Mouse (Mus musculus) ES-Bruce4 (cell line): ENCODE measurements around the gene Ift122. TPM values are rescaled to one million over a fixed set of nuclear protein-coding genes. Genes with fewer than 3 reads are reported as not detected.

ENCODE experiments used
- H3K27ac ChIP-seq: 2 replicates; pipeline ENCODE4 v1.5.1; 2012; ENCODE audit warnings: low read length, inconsistent platforms; ENCODE audit not compliant: insufficient read depth
- H3K27me3 ChIP-seq: 2 replicates; pipeline ENCODE4 v1.6.1; 2012; ENCODE audit warnings: mild to moderate bottlenecking, low read length, inconsistent platforms; ENCODE audit not compliant: control insufficient read depth, poor library complexity, insufficient read depth, severe bottlenecking
- H3K36me3 ChIP-seq: 2 replicates; pipeline ENCODE4 v1.6.1; 2012; ENCODE audit warnings: inconsistent platforms, mild to moderate bottlenecking, low read length, moderate library complexity; ENCODE audit not compliant: control insufficient read depth, poor library complexity, insufficient read depth, severe bottlenecking
- H3K4me1 ChIP-seq: one replicate; pipeline ENCODE4 v1.8.1; 2011; ENCODE audit warnings: low read length; ENCODE audit not compliant: control insufficient read depth, insufficient read depth
- H3K4me3 ChIP-seq: 2 replicates; pipeline ENCODE4 v1.5.1; 2011; ENCODE audit warnings: low read depth, mild to moderate bottlenecking, low read length
- H3K9ac ChIP-seq: 2 replicates; pipeline ENCODE4 v1.6.1; 2012; ENCODE audit warnings: low read depth, mild to moderate bottlenecking, inconsistent platforms; ENCODE audit not compliant: poor library complexity, severe bottlenecking
- H3K9me3 ChIP-seq: replicated peaks from 2 replicates; pipeline ENCODE4 v1.6.1; 2012; ENCODE audit warnings: mild to moderate bottlenecking, low read length, inconsistent platforms; ENCODE audit not compliant: control insufficient read depth, poor library complexity, insufficient read depth, severe bottlenecking
- CTCF ChIP-seq: IDR thresholded peaks from one replicate; pipeline ENCODE4 v1.8.1; 2011; ENCODE audit warnings: low read depth, low read length
- EP300 ChIP-seq: IDR thresholded peaks from 2 replicates; pipeline ENCODE4 v1.6.1; 2011; ENCODE audit warnings: low read depth, low read length; ENCODE audit not compliant: insufficient read depth
- POLR2A ChIP-seq: IDR thresholded peaks from one replicate; pipeline ENCODE4 v1.8.1; 2011; ENCODE audit warnings: low read length; ENCODE audit not compliant: insufficient read depth
- polyA plus RNA-seq: library from polyadenylated mRNA; stranded (reverse); fragments of >200 nt; gene quantifications from 2 replicates; pipeline ENCODE4 v1.2.4, GENCODE M21; 2011; ENCODE audit warnings: low read depth; ENCODE audit not compliant: missing spikeins, insufficient read depth, insufficient read length

The Ift122 gene
- polyA plus RNA-seq, 1 experiment, result 17.1 TPM

DNA sequence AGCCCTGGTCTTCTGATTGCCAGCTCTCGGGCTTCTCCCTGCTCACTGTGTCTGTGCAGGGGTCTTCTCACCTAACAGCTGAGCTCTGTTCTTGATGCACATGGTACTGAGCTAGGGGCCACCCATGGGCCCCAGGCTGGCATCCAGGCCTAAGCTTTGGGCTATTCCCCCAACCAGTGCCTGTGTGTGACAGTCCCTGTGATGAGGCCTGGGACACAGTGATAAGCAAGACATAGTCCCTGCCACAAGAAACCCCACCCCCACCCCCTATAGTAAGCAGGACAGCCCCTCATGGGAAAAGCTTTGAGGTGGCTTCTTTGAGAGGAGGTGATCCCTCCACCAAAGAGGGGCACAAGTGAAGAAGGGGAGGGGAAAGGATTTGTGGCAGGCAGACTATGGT lies 65.3 kb downstream of the Ift122 start:
- Histone ChIP-seq H3K27ac (no peak overlapping the region), H3K4me3 (no peak overlapping the region), H3K27me3 (no peaks in the 10 kb centered on the region), H3K4me1 (no peaks in the 10 kb centered on the region), H3K9me3 (no peaks in the 10 kb centered on the region), H3K9ac (no peak overlapping the region), H3K36me3 (no peaks in the 10 kb centered on the region)
- TF ChIP-seq CTCF, result no peak
- no peak for TF ChIP-seq POLR2A
- no peak for TF ChIP-seq EP300

- no peaks in the 10 kb centered on the region for H3K27me3 ChIP-seq
- no peak overlapping the region for H3K9ac ChIP-seq
- no peak overlapping the region for H3K27ac ChIP-seq
- H3K9me3 ChIP-seq, result no peaks in the 10 kb centered on the region
- TF ChIP-seq EP300 (no peak), CTCF (no peak), POLR2A (no peak)
- H3K4me3 ChIP-seq, result no peak overlapping the region
- no peaks in the 10 kb centered on the region for H3K4me1 ChIP-seq
- no peaks in the 10 kb centered on the region for H3K36me3 ChIP-seq
Measured at GRCm38 (mm10) chr6:115919876-115920275, 66.6 kb downstream of the Ift122 start.

DNA sequence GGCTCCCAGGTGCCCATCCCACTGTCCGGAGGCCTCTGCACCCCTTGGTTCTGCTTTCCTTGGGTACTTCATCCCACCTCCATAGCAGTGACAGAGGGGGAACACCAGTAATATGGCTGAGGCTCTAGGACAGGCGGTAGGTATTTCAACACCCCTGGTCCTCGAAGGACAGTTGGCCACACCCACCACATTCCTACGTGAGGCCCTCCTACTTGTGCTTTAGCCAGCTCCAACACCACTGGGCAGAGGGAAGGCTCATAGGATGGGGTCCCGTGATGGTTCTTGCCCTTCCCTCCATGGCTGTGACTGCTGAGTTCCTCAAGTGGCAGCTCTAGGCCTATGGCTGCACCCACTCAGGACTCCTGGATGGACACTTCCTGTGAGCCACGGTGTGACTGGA lies 71.6 kb downstream of the Ift122 start:
- no peak for TF ChIP-seq EP300
- no peak for TF ChIP-seq CTCF
- no peak for TF ChIP-seq POLR2A
- Histone ChIP-seq H3K36me3 (no peaks in the 10 kb centered on the region), H3K27me3 (no peaks in the 10 kb centered on the region), H3K4me3 (no peak overlapping the region), H3K4me1 (no peaks in the 10 kb centered on the region), H3K9ac (no peak overlapping the region), H3K27ac (no peak overlapping the region), H3K9me3 (no peaks in the 10 kb centered on the region)

DNA sequence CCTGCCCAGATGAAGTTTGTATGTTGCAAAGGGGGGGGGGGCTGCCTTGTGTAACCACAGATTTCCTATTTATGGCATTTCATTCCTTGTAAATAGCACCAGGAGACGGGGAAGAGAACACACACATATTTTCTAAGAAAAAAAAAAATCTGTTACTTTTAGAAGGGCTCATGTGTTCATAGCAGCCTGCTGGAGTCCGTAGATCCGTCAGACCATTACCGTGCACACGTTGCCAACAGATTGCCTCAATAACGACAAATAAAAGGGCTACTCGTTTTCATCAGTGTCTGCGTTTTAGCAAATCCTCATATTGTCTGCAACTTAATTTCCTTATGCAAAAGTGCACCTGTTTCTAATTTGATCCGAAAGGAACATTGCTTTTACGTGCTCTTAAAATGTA lies 73.1 kb downstream of the Ift122 start:
- Histone ChIP-seq H3K9ac (no peak overlapping the region), H3K4me3 (no peak overlapping the region), H3K4me1 (no peaks in the 10 kb centered on the region), H3K36me3 (no peaks in the 10 kb centered on the region), H3K9me3 (no peaks in the 10 kb centered on the region), H3K27ac (no peak overlapping the region), H3K27me3 (no peaks in the 10 kb centered on the region)
- TF ChIP-seq CTCF, result no peak
- TF ChIP-seq EP300, result no peak
- TF ChIP-seq POLR2A, result no peak

DNA sequence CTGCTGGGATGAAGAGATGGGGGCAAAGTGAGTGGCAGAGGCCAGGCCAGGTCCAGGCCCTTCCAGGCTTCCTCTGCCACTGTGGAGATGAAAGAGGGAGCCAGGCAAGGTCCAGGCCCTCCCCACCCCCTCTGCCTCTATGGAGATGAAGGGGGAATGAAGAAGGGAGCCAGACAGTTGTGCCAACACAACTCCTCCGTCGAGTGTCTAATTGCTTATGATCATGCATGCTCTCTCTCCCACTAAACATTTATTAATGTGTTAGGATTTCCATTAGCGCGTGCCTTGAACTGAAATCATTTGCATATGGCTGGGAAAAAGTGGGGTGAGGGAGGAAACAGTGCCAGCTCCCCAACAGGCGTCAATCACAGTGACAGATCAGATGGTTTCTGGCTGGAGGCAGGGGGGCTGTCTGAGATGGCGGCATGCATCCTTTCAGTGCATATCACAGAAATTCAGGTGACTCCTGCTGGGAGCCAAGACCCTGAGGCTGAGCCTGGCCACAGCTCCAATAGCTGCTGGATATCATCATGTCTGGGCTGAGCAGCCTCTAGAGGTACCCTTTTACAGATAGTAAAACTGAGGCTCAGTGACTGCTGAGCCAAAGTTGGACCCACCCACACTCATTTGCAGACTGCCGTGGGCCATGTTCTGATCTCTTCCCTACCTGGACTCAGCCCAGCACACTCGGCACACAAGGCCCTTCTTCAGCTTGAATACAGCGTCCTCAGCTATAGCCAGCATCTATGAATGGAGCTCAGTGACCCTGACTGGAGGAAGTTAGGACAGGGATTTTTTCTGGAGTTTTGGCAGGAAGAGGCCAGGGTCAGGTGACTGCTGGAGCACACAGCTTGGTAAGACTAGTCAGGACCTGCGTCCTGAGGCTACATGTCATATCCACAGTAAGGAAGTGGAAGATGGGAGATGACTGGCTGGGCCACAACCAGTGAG lies 74.3 kb downstream of the Ift122 start:
- H3K36me3 ChIP-seq, result no peaks in the 10 kb centered on the region
- H3K27me3 ChIP-seq, result no peaks in the 10 kb centered on the region
- no peak overlapping the region for H3K9ac ChIP-seq
- no peak overlapping the region for H3K4me3 ChIP-seq
- H3K27ac ChIP-seq, result no peak overlapping the region
- no peaks in the 10 kb centered on the region for H3K4me1 ChIP-seq
- H3K9me3 ChIP-seq, result no peaks in the 10 kb centered on the region
- no peak for TF ChIP-seq EP300
- no peak for TF ChIP-seq CTCF
- TF ChIP-seq POLR2A, result no peak

GRCm38 (mm10) chr6:115930018-115930417 lies 76.7 kb downstream of the Ift122 start:
- no peaks in the 10 kb centered on the region for H3K9me3 ChIP-seq
- no peak overlapping the region for H3K27ac ChIP-seq
- H3K27me3 ChIP-seq, result no peaks in the 10 kb centered on the region
- no peaks in the 10 kb centered on the region for H3K36me3 ChIP-seq
- H3K4me1 ChIP-seq, result no peaks in the 10 kb centered on the region
- no peak overlapping the region for H3K9ac ChIP-seq
- TF ChIP-seq POLR2A, result no peak
- no peak for TF ChIP-seq CTCF
- TF ChIP-seq EP300, result no peak
- H3K4me3 ChIP-seq, result no peak overlapping the region
